Mouse (Mus musculus) heart, postnatal 0 days (tissue): ENCODE data around the gene Slc12a9. TPM values are rescaled to one million over a fixed set of nuclear protein-coding genes. Genes with fewer than 3 reads are reported as not detected.

Experiments used
- ATAC-seq: fragments of 200-750 bp; cut with Nextera tagmentation; 2 replicates; pipeline ENCODE4 v1.8.0; 2017; ENCODE audit warnings: low read depth, moderate number of reproducible peaks, moderate library complexity; ENCODE audit not compliant: insufficient read depth
- DNase-seq: peaks from one replicate; pipeline ENCODE4 v3.0.0-alpha.2; 2016; ENCODE audit warnings: low spot score
- H3K27ac ChIP-seq: fragments of 300-500 bp; sonication (generic); 2 replicates; pipeline ENCODE4 v1.5.1; 2014; ENCODE audit warnings: low read depth, mild to moderate bottlenecking
- H3K27me3 ChIP-seq: fragments of 300-500 bp; sonication (generic); 2 replicates; pipeline ENCODE4 v1.6.1; 2014; ENCODE audit warnings: low read length, mixed read lengths; ENCODE audit not compliant: control insufficient read depth, insufficient read depth
- H3K36me3 ChIP-seq: fragments of 300-500 bp; sonication (generic); replicated peaks from 2 replicates; pipeline ENCODE4 v1.6.1; 2014; ENCODE audit warnings: low read length, mixed read lengths; ENCODE audit not compliant: control insufficient read depth, insufficient read depth
- H3K4me1 ChIP-seq: fragments of 300-500 bp; sonication (generic); 2 replicates; pipeline ENCODE4 v1.6.1; 2014; ENCODE audit warnings: antibody characterized with exemption; ENCODE audit not compliant: control insufficient read depth, insufficient read depth
- H3K4me2 ChIP-seq: fragments of 300-500 bp; sonication (generic); 2 replicates; pipeline ENCODE4 v1.6.1; 2014; ENCODE audit warnings: low read depth, mild to moderate bottlenecking, low read length, moderate library complexity
- H3K4me3 ChIP-seq: fragments of 300-500 bp; sonication (generic); 2 replicates; pipeline ENCODE4 v1.5.1; 2014; ENCODE audit warnings: low read depth, low read length
- H3K9ac ChIP-seq: fragments of 300-500 bp; sonication (generic); replicated peaks from 2 replicates; pipeline ENCODE4 v1.6.1; 2014; ENCODE audit warnings: low read depth, low read length, mixed read lengths
- H3K9me3 ChIP-seq: fragments of 300-500 bp; sonication (generic); replicated peaks from 2 replicates; pipeline ENCODE4 v1.6.1; 2016; ENCODE audit warnings: low read length; ENCODE audit not compliant: control insufficient read depth
- CTCF ChIP-seq: IDR thresholded peaks from 2 replicates; pipeline ENCODE4 v1.5.1; 2016; ENCODE audit warnings: antibody characterized with exemption, control low read depth, low read depth
- EP300 ChIP-seq: IDR thresholded peaks from 2 replicates; pipeline ENCODE4 v1.6.1; 2016; ENCODE audit warnings: antibody characterized with exemption, low read depth
- WGBS: fragments of 180-500 bp; shearing (Covaris S2); extraction: QIAGEN DNeasy Blood & Tissue Kit; methylation state at CpG from one replicate; pipeline ENCODE4 v1.1.7; 2014; 5-methylcytosine and 5-hydroxymethylcytosine counted together
- polyA plus RNA-seq: library from polyadenylated mRNA; unstranded; fragments of >200 nt; fragmentation: Nextera tagmentation; extraction: Ambion mirVana; gene quantifications from 2 replicates; pipeline ENCODE4 v1.2.1, GENCODE M21; 2015
- total RNA-seq: library from RNA; depleted of rRNA; stranded (reverse); fragments of >200 nt; gene quantifications from 2 replicates; pipeline ENCODE4 v1.2.3, GENCODE M21; 2014; ENCODE audit warnings: low replicate concordance

Slc12a9 gene
- total and polyA plus RNA-seq, 2 experiments from 2014 or later: 4.5 to 14.8 TPM

DNA sequence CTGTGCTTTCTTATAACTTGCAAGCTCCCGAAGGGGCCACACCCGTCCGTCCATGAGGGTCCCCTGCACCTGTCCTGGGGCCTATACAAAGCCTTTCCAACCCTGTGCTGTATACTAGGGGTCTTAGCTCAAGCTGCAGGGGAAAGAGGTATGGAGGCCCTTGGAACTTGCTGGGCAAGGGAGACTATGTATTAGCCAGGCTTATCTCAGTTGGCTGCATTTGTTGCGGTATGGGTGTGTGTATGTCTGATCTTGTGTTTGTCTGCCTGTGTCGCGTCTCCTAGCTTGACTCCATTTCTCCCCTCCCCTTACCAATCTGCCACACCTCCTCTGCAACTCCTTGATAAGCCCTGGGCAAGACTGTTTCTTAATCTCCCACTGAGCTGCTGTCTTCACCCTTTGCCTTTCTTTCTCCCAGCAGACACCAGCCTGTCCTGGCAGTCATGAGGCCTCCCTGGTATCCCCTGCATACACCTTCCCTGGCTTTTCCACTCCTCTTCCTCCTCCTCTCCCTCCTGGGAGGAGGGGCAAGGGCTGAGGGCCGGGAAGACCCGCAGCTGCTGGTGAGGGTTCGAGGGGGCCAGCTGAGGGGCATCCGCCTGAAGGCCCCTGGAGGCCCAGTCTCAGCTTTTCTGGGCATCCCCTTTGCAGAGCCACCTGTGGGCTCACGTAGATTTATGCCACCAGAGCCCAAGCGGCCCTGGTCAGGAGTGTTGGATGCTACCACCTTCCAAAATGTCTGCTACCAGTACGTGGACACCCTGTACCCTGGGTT is 43.6 kb downstream of the Slc12a9 start:
- no peak for DNase-seq

DNA sequence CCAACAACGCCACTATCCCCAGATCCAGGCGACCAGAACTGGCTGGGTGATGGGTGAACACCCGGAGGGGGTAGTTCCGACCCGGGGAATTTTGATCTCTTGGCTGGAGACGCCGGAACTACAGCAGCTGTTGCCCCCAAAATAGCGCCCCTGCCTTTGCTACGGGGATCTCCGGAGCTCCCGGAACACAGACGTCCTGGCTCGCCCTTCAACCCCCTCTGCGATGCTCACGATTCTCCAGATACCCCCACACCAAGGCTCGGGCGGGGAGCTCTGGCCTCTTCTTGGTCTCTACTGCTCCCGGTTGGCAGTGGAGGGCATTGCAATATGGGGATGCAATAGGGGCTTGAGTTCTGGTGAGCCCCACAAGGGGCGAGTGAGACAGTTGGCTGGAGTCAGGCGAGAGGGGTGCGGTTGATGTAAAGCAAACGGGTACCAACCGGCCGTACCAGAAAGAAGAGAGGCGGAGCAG is 44.4 kb downstream of the Slc12a9 start:
- TF ChIP-seq EP300: no peak
- TF ChIP-seq CTCF: peak; percentile 44; the same call in 1 of the 2 replicates
- H3K4me2 ChIP-seq: peak overlapping the region; percentile 77
- peaks cover 41% of the 10 kb centered on the region for H3K27me3 ChIP-seq
- WGBS: 4% methylated on average over 25 of the region's 25 CpGs
- ATAC-seq (no peak), DNase-seq (no peak)
- H3K9ac ChIP-seq: 0 out of 2 replicates have a peak overlapping the region, but pooled peaks have one; percentile 1
- no peaks in the 10 kb centered on the region for H3K36me3 ChIP-seq
- no peak overlapping the region for H3K27ac ChIP-seq
- peaks cover 28% of the 10 kb centered on the region for H3K4me1 ChIP-seq
- H3K9me3 ChIP-seq: no peaks in the 10 kb centered on the region
- H3K4me3 ChIP-seq: peak overlapping the region; percentile 46

More for the DNA sequence above, 43.6 kb downstream of the Slc12a9 start:
- Histone ChIP-seq H3K4me1 (peaks cover 32% of the 10 kb centered on the region), H3K4me2 (peak overlapping the region; percentile 77; the same call in 1 of the 2 replicates), H3K4me3 (no peak overlapping the region), H3K9me3 (no peaks in the 10 kb centered on the region), H3K9ac (no peak overlapping the region), H3K27ac (no peak overlapping the region), H3K27me3 (peaks cover 41% of the 10 kb centered on the region), H3K36me3 (no peaks in the 10 kb centered on the region)
- ATAC-seq: no peak
- TF ChIP-seq EP300 (no peak), CTCF (no peak)
- 53% methylated on average over 13 of the region's 13 CpGs for WGBS

DNA sequence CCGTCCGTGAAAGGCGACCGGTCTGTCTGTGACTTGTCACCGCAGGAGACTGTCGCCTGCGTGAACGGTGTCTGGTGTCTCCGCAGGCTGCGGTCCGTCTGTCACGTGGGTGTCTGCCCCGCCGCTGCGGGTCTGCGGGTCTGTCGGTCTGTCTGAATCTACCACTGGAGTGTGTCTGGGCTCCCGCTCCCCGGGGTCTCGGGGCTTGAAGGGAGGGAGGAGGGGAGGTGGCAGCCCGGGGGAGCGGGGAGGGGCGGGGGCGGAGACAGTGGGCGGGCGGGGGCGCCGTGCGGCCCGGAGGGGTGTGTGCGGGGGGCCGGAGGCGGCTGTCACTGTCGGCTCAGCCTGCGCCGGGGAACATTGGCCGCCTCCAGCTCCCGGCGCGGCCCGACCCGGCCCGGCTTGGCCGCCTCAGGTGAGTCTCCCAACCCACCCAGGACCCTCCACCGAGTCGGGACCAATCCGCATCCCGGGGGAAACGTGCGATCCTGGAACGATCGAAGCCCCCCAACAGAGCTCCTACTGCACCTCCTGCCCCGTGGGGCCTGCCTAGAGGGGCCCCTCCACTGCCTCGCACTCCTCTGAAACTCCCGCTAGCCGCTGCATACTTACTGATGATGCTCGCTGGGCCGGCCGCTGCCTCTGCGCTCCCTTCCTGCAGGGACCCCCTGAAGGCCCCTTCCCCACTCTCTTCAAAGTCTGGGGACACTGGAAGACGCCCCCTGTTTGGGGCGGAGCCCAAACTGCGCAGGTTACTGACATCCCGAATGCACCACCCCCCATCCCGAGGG is 45.2 kb downstream of the Slc12a9 start:
- Histone ChIP-seq H3K4me1 (peaks cover 20% of the 10 kb centered on the region), H3K27ac (no peak overlapping the region), H3K4me2 (peak overlapping the region; percentile 77), H3K4me3 (peak overlapping the region; percentile 46), H3K36me3 (no peaks in the 10 kb centered on the region), H3K9me3 (no peaks in the 10 kb centered on the region), H3K27me3 (peaks cover 41% of the 10 kb centered on the region), H3K9ac (peak overlapping the region; percentile 32)
- under 1% methylated on average over 54 of the region's 65 CpGs for WGBS
- no peak for DNase-seq
- ATAC-seq: no peak
- TF ChIP-seq EP300: no peak

DNA sequence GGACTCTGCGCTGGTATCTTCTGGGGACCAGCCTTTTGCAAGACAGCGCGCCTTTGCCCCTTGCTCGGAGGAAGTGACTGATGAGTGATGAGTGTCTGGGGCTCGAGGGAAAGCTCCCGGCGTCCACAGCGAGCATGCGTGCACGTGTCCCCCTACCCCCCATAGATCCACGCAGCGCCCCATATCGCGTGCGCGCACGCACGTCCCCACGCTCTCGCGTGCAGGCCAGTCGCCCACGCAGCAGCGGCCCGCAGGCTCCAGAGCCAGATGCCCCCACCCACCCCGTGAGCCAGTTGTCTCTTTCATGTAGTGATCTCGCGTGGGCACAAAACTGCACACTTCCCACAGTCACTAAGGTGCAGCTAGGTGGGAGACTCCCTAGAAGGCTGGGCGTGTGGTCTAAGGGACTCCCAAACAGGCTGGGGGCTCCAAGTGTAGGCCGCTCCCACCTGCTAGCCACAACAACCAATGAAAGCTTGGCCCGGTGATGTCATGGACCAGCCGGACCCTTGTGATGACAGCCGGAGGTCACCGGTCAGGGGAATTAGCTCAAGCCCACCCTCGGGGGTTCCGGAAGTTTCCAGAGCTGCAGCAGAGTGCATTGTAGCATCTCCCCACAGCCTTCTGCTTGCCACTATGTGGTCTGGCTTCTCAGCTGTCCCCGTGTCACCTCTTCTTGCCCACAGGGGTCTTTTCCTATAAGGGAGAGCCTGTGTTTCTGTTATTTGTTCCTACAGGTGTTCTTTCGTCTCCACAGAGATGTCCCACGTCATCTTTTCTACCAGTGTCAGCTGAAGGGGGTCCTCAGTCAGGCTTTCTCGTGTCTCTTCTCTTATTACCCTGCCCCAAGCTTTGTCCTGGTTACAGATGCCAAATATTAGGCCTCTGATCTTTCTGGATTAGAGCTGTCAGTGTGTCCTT is 46.1 kb downstream of the Slc12a9 start, which contains the start of gene Ache:
Gene Ache, plus strand, starts transcription at position 488 of the 921 bp plus-strand sequence.
- peaks cover 41% of the 10 kb centered on the region for H3K27me3 ChIP-seq
- 3% methylated on average over 40 of the region's 40 CpGs for WGBS
- no peaks in the 10 kb centered on the region for H3K36me3 ChIP-seq
- DNase-seq (no peak), ATAC-seq (peak; percentile 17)
- TF ChIP-seq EP300 (no peak), CTCF (no peak)
- peak within 1 kb of the TSS; percentile 32 for H3K9ac ChIP-seq
- peak within 1 kb of the TSS; percentile 77 for H3K4me2 ChIP-seq
- H3K9me3 ChIP-seq: no peaks in the 10 kb centered on the region; the same call in 1 of the 2 replicates
- no peak within 1 kb of the TSS for H3K27ac ChIP-seq
- H3K4me3 ChIP-seq: peak within 1 kb of the TSS; percentile 46
- peaks cover 16% of the 10 kb centered on the region for H3K4me1 ChIP-seq

DNA sequence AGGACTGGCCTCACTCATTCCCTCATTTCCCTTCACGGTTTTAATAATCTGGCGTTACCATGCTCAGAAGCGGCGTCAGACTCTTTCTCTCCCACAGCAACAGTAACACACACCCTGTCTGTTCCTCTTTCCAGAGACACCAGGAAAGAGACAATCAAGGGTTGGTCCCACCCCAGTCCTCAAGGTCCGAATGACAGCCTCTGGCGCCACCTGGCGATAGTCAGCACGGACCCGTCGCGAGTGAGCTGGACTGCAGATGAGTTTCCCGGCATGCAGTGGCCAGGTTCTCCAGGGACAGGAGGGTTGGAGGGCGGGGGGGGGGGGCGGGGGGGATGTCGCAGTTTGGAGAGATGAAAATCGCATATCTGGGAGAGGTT is 46.8 kb downstream of the Slc12a9 start:
- DNase-seq (peak; percentile 75), ATAC-seq (peak; percentile 72)
- Histone ChIP-seq H3K4me3 (peak overlapping the region; percentile 46), H3K36me3 (no peaks in the 10 kb centered on the region), H3K9me3 (no peaks in the 10 kb centered on the region; the same call in 1 of the 2 replicates), H3K9ac (no peak overlapping the region), H3K27ac (no peak overlapping the region), H3K4me2 (peak overlapping the region; percentile 77), H3K4me1 (peaks cover 16% of the 10 kb centered on the region), H3K27me3 (peaks cover 36% of the 10 kb centered on the region)
- under 1% methylated on average over 16 of the region's 16 CpGs for WGBS
- TF ChIP-seq CTCF: peak; percentile 88
- no peak for TF ChIP-seq EP300
